Mouse (Mus musculus): ENCODE results near the gene Mrpl53. TPM values are rescaled to one million over a fixed set of nuclear protein-coding genes. Genes with fewer than 3 reads are reported as not detected.

Gene Mrpl53
- polyA plus RNA-seq (2012; fragmentation: generic; extraction: Trizol), result 145 TPM
- long read RNA-seq, experiment 1, transcript Mrpl53-201 (3 exons, 695 nt), result major isoform, 54 of 57 reads
- long read RNA-seq, experiment 1, partial matches to known transcripts, result 0 of 57 reads
- long read RNA-seq, experiment 1, other reads (novel, unspliced or antisense), result 3 of 57 reads
- long read RNA-seq, experiment 2, partial matches to known transcripts, result 0 of 4 reads
- long read RNA-seq, experiment 2, other reads (novel, unspliced or antisense), result 0 of 4 reads

- TF ChIP-seq CTCF (IDR thresholded peaks at IDR 0.05; ENCODE audit: control insufficient read depth, insufficient read depth, insufficient read length) (no peak), MYOG (IDR thresholded peaks at IDR 0.05; ENCODE audit: control insufficient read depth, extremely low read depth, insufficient read length) (no peak), FOSL1 (IDR thresholded peaks at IDR 0.05; ENCODE audit: insufficient read depth, low read length, poor library complexity, severe bottlenecking) (no peak), MAX (IDR thresholded peaks at IDR 0.05) (peak; percentile 50)
- no peaks in the 10 kb centered on the region for H3K27me3 ChIP-seq (ENCODE audit: control insufficient read depth, insufficient read depth, insufficient read length)
- peaks cover 13% of the 10 kb centered on the region for H3K79me3 ChIP-seq (ENCODE audit: low read depth)
- peaks cover 20% of the 10 kb centered on the region for H3K36me3 ChIP-seq (ENCODE audit: control insufficient read depth, insufficient read depth)
- H3K79me2 ChIP-seq (ENCODE audit: control insufficient read depth, insufficient read depth), result peaks cover 35% of the 10 kb centered on the region
- peak within 1 kb of the TSS; percentile 88 for H3ac ChIP-seq (ENCODE audit: control insufficient read depth, insufficient read length, low read depth)
- H3K4me3 ChIP-seq (ENCODE audit: insufficient read depth, poor library complexity, severe bottlenecking), result peak within 1 kb of the TSS; percentile 92
Measured at GRCm38 (mm10) chr6:83108762-83109668, at the start of gene Mrpl53. Mrpl53 (plus strand) TSS chr6:83109040.

- Histone ChIP-seq H3K79me3 (ENCODE audit: low read depth) (no peaks in the 10 kb centered on the region), H3ac (ENCODE audit: control insufficient read depth, insufficient read length, low read depth) (no peak overlapping the region), H3K36me3 (ENCODE audit: control insufficient read depth, insufficient read depth) (no peaks in the 10 kb centered on the region), H3K79me2 (ENCODE audit: control insufficient read depth, insufficient read depth) (no peaks in the 10 kb centered on the region), H3K27me3 (ENCODE audit: control insufficient read depth, insufficient read depth, insufficient read length) (peaks cover 72% of the 10 kb centered on the region), H3K4me3 (ENCODE audit: insufficient read depth, poor library complexity, severe bottlenecking) (no peak overlapping the region)
- TF ChIP-seq MYOG (IDR thresholded peaks at IDR 0.05; ENCODE audit: control insufficient read depth, extremely low read depth, insufficient read length) (no peak), MAX (IDR thresholded peaks at IDR 0.05) (no peak), USF1 (IDR thresholded peaks at IDR 0.05; ENCODE audit: low read depth) (no peak), CTCF (IDR thresholded peaks at IDR 0.05; ENCODE audit: control insufficient read depth, insufficient read depth, insufficient read length) (no peak), CEBPB (IDR thresholded peaks at IDR 0.05; ENCODE audit: low read depth) (no peak), FOSL1 (IDR thresholded peaks at IDR 0.05; ENCODE audit: insufficient read depth, low read length, poor library complexity, severe bottlenecking) (no peak), MYOD1 (IDR thresholded peaks at IDR 0.05; ENCODE audit: control insufficient read depth, insufficient read length, low read depth) (no peak)
Measured at GRCm38 (mm10) chr6:83065995-83066394, 42.8 kb upstream of the Mrpl53 start.

- TF ChIP-seq MAX (IDR thresholded peaks at IDR 0.05) (no peak), FOSL1 (IDR thresholded peaks at IDR 0.05; ENCODE audit: insufficient read depth, low read length, poor library complexity, severe bottlenecking) (no peak), USF1 (IDR thresholded peaks at IDR 0.05; ENCODE audit: low read depth) (no peak), CTCF (IDR thresholded peaks at IDR 0.05; ENCODE audit: control insufficient read depth, insufficient read depth, insufficient read length) (no peak), MYOG (IDR thresholded peaks at IDR 0.05; ENCODE audit: control insufficient read depth, extremely low read depth, insufficient read length) (no peak), MYOD1 (IDR thresholded peaks at IDR 0.05; ENCODE audit: control insufficient read depth, insufficient read length, low read depth) (no peak), CEBPB (IDR thresholded peaks at IDR 0.05; ENCODE audit: low read depth) (no peak)
- no peaks in the 10 kb centered on the region for H3K36me3 ChIP-seq (ENCODE audit: control insufficient read depth, insufficient read depth)
- H3K79me3 ChIP-seq (ENCODE audit: low read depth), result no peaks in the 10 kb centered on the region
- no peaks in the 10 kb centered on the region for H3K79me2 ChIP-seq (ENCODE audit: control insufficient read depth, insufficient read depth)
- no peak overlapping the region for H3K4me3 ChIP-seq (ENCODE audit: insufficient read depth, poor library complexity, severe bottlenecking)
- peaks cover 76% of the 10 kb centered on the region for H3K27me3 ChIP-seq (ENCODE audit: control insufficient read depth, insufficient read depth, insufficient read length)
- H3ac ChIP-seq (ENCODE audit: control insufficient read depth, insufficient read length, low read depth), result no peak overlapping the region
Measured at GRCm38 (mm10) chr6:83066441-83066840, 42.4 kb upstream of the Mrpl53 start.

GRCm38 (mm10) chr6:83068221-83068620 is 40.6 kb upstream of the Mrpl53 start:
- Histone ChIP-seq H3K4me3 (ENCODE audit: insufficient read depth, poor library complexity, severe bottlenecking) (no peak overlapping the region), H3K27me3 (ENCODE audit: control insufficient read depth, insufficient read depth, insufficient read length) (peaks cover 82% of the 10 kb centered on the region), H3ac (ENCODE audit: control insufficient read depth, insufficient read length, low read depth) (no peak overlapping the region), H3K79me3 (ENCODE audit: low read depth) (no peaks in the 10 kb centered on the region), H3K36me3 (ENCODE audit: control insufficient read depth, insufficient read depth) (no peaks in the 10 kb centered on the region), H3K79me2 (ENCODE audit: control insufficient read depth, insufficient read depth) (no peaks in the 10 kb centered on the region)
- TF ChIP-seq MYOG (IDR thresholded peaks at IDR 0.05; ENCODE audit: control insufficient read depth, extremely low read depth, insufficient read length) (no peak), USF1 (IDR thresholded peaks at IDR 0.05; ENCODE audit: low read depth) (no peak), FOSL1 (IDR thresholded peaks at IDR 0.05; ENCODE audit: insufficient read depth, low read length, poor library complexity, severe bottlenecking) (no peak), MAX (IDR thresholded peaks at IDR 0.05) (no peak), CEBPB (IDR thresholded peaks at IDR 0.05; ENCODE audit: low read depth) (no peak), CTCF (IDR thresholded peaks at IDR 0.05; ENCODE audit: control insufficient read depth, insufficient read depth, insufficient read length) (no peak), MYOD1 (IDR thresholded peaks at IDR 0.05; ENCODE audit: control insufficient read depth, insufficient read length, low read depth) (no peak)

- Histone ChIP-seq H3K79me3 (ENCODE audit: low read depth) (no peaks in the 10 kb centered on the region), H3K79me2 (ENCODE audit: control insufficient read depth, insufficient read depth) (no peaks in the 10 kb centered on the region), H3K36me3 (ENCODE audit: control insufficient read depth, insufficient read depth) (no peaks in the 10 kb centered on the region), H3K4me3 (ENCODE audit: insufficient read depth, poor library complexity, severe bottlenecking) (no peak overlapping the region), H3ac (ENCODE audit: control insufficient read depth, insufficient read length, low read depth) (peak overlapping the region; percentile 18), H3K27me3 (ENCODE audit: control insufficient read depth, insufficient read depth, insufficient read length) (peaks cover 75% of the 10 kb centered on the region)
- TF ChIP-seq MYOG (IDR thresholded peaks at IDR 0.05; ENCODE audit: control insufficient read depth, extremely low read depth, insufficient read length), result no peak
- no peak for TF ChIP-seq FOSL1 (IDR thresholded peaks at IDR 0.05; ENCODE audit: insufficient read depth, low read length, poor library complexity, severe bottlenecking)
- no peak for TF ChIP-seq CEBPB (IDR thresholded peaks at IDR 0.05; ENCODE audit: low read depth)
- no peak for TF ChIP-seq USF1 (IDR thresholded peaks at IDR 0.05; ENCODE audit: low read depth)
- no peak for TF ChIP-seq MAX (IDR thresholded peaks at IDR 0.05)
- TF ChIP-seq MYOD1 (IDR thresholded peaks at IDR 0.05; ENCODE audit: control insufficient read depth, insufficient read length, low read depth), result no peak
- TF ChIP-seq CTCF (IDR thresholded peaks at IDR 0.05; ENCODE audit: control insufficient read depth, insufficient read depth, insufficient read length), result no peak
Measured at GRCm38 (mm10) chr6:83068706-83069487, 39.9 kb upstream of the Mrpl53 start.

All from C2C12 (cell line).